Mouse (Mus musculus): ENCODE results near the gene Tubb4b. TPM values are rescaled to one million over a fixed set of nuclear protein-coding genes. Genes with fewer than 3 reads are reported as not detected.

Tubb4b gene
- polyA plus RNA-seq, 1 experiment from 2014 or later = 608 TPM

- peaks cover 46% of the 10 kb centered on the region for H3K27me3 ChIP-seq (ENCODE audit: low read depth, poor library complexity, severe bottlenecking)
- H3K4me1 ChIP-seq = peaks cover 15% of the 10 kb centered on the region
- no peaks in the 10 kb centered on the region for H3K9me3 ChIP-seq (replicated peaks)
- no peak for DNase-seq (ENCODE audit: low spot score)
- WGBS = 85% methylated on average over 6 of the region's 6 CpGs
- H3K27ac ChIP-seq = no peak overlapping the region
- H3K4me3 ChIP-seq = no peak overlapping the region
- H3K36me3 ChIP-seq = no peaks in the 10 kb centered on the region
Measured at GRCm38 (mm10) chr2:25187841-25188240, 36.7 kb downstream of the Tubb4b start.

GRCm38 (mm10) chr2:25186575-25186930 lies 37.9 kb downstream of the Tubb4b start:
- Histone ChIP-seq H3K27me3 (ENCODE audit: low read depth, poor library complexity, severe bottlenecking) (peaks cover 58% of the 10 kb centered on the region), H3K27ac (0 out of 2 replicates have a peak overlapping the region, but pooled peaks have one; percentile 89), H3K4me1 (peaks cover 28% of the 10 kb centered on the region), H3K36me3 (no peaks in the 10 kb centered on the region), H3K4me3 (peak overlapping the region; percentile 60), H3K9me3 (replicated peaks) (no peaks in the 10 kb centered on the region)
- 29% methylated on average over 5 of the region's 5 CpGs for WGBS
- peak; percentile 31 for DNase-seq (ENCODE audit: low spot score)

- peak; percentile 85 for DNase-seq (ENCODE audit: low spot score)
- peak overlapping the region; percentile 60 for H3K4me3 ChIP-seq
- peak overlapping the region; percentile 89 for H3K27ac ChIP-seq
- H3K27me3 ChIP-seq (ENCODE audit: low read depth, poor library complexity, severe bottlenecking) = peaks cover 65% of the 10 kb centered on the region
- WGBS = under 1% methylated on average over 64 of the region's 64 CpGs
- H3K9me3 ChIP-seq (replicated peaks) = no peaks in the 10 kb centered on the region
- peaks cover 34% of the 10 kb centered on the region for H3K4me1 ChIP-seq
- no peaks in the 10 kb centered on the region for H3K36me3 ChIP-seq
Measured at GRCm38 (mm10) chr2:25185625-25186574, 38.6 kb downstream of the Tubb4b start.

- Histone ChIP-seq H3K27ac (no peak overlapping the region), H3K4me1 (peaks cover 48% of the 10 kb centered on the region), H3K9me3 (replicated peaks) (no peaks in the 10 kb centered on the region), H3K36me3 (no peaks in the 10 kb centered on the region), H3K4me3 (no peak overlapping the region), H3K27me3 (ENCODE audit: low read depth, poor library complexity, severe bottlenecking) (peaks cover 79% of the 10 kb centered on the region)
- peak; percentile 23 for DNase-seq (ENCODE audit: low spot score)
- WGBS = 95% methylated on average over 7 of the region's 7 CpGs
Measured at GRCm38 (mm10) chr2:25184496-25184895, 40.0 kb downstream of the Tubb4b start.

- Histone ChIP-seq H3K4me1 (peaks cover 60% of the 10 kb centered on the region), H3K36me3 (no peaks in the 10 kb centered on the region), H3K4me3 (no peak overlapping the region), H3K27ac (no peak overlapping the region), H3K9me3 (replicated peaks) (no peaks in the 10 kb centered on the region), H3K27me3 (ENCODE audit: low read depth, poor library complexity, severe bottlenecking) (peaks cover 91% of the 10 kb centered on the region)
- WGBS = 72% methylated on average over 2 of the region's 2 CpGs
- DNase-seq (ENCODE audit: low spot score) = peak; percentile 25
Measured at GRCm38 (mm10) chr2:25183336-25183735, 41.2 kb downstream of the Tubb4b start.

GRCm38 (mm10) chr2:25182664-25183063 lies 41.8 kb downstream of the Tubb4b start:
- Histone ChIP-seq H3K4me3 (peak overlapping the region; percentile 64), H3K36me3 (no peaks in the 10 kb centered on the region), H3K9me3 (replicated peaks) (no peaks in the 10 kb centered on the region), H3K4me1 (peaks cover 67% of the 10 kb centered on the region), H3K27ac (no peak overlapping the region), H3K27me3 (ENCODE audit: low read depth, poor library complexity, severe bottlenecking) (peaks cover 97% of the 10 kb centered on the region)
- no peak for DNase-seq (ENCODE audit: low spot score)
- WGBS = 25% methylated on average over 6 of the region's 6 CpGs

GRCm38 (mm10) chr2:25181891-25182397 lies 42.6 kb downstream of the Tubb4b start:
- Histone ChIP-seq H3K27ac (peak overlapping the region; percentile 75), H3K36me3 (no peaks in the 10 kb centered on the region), H3K27me3 (ENCODE audit: low read depth, poor library complexity, severe bottlenecking) (peaks cover 99% of the 10 kb centered on the region), H3K4me3 (peak overlapping the region; percentile 64), H3K4me1 (peaks cover 74% of the 10 kb centered on the region), H3K9me3 (replicated peaks) (no peaks in the 10 kb centered on the region)
- WGBS = under 1% methylated on average over 17 of the region's 17 CpGs
- DNase-seq (ENCODE audit: low spot score) = no peak

- Histone ChIP-seq H3K36me3 (no peaks in the 10 kb centered on the region), H3K4me3 (peak overlapping the region; percentile 64), H3K9me3 (replicated peaks) (no peaks in the 10 kb centered on the region), H3K27me3 (ENCODE audit: low read depth, poor library complexity, severe bottlenecking) (peaks cover 100% of the 10 kb centered on the region), H3K4me1 (peaks cover 78% of the 10 kb centered on the region), H3K27ac (peak overlapping the region; percentile 75)
- WGBS = under 1% methylated on average over 100 of the region's 100 CpGs
- peak; percentile 76 for DNase-seq (ENCODE audit: low spot score)
Measured at GRCm38 (mm10) chr2:25180973-25181890, 43.3 kb downstream of the Tubb4b start.

- Histone ChIP-seq H3K27ac (peak within 1 kb of the TSS; percentile 75), H3K27me3 (ENCODE audit: low read depth, poor library complexity, severe bottlenecking) (peaks cover 100% of the 10 kb centered on the region), H3K9me3 (replicated peaks) (no peaks in the 10 kb centered on the region), H3K4me3 (peak within 1 kb of the TSS; percentile 64), H3K4me1 (peaks cover 77% of the 10 kb centered on the region), H3K36me3 (no peaks in the 10 kb centered on the region)
- peak; percentile 94 for DNase-seq (ENCODE audit: low spot score)
- WGBS = 0% methylated on average over 35 of the region's 35 CpGs
Measured at GRCm38 (mm10) chr2:25180478-25180903, 44.0 kb downstream of the Tubb4b start, which contains the start of gene Nrarp. TSS of gene Nrarp (plus strand) at chr2:25180758.

GRCm38 (mm10) chr2:25179566-25180217 lies 44.8 kb downstream of the Tubb4b start:
- H3K9me3 ChIP-seq (replicated peaks) = no peaks in the 10 kb centered on the region
- peak overlapping the region; percentile 64 for H3K4me3 ChIP-seq
- H3K4me1 ChIP-seq = peaks cover 78% of the 10 kb centered on the region
- 26% methylated on average over 15 of the region's 15 CpGs for whole genome bisulfite sequencing
- DNase-seq (ENCODE audit: low spot score) = peak; percentile 35
- H3K36me3 ChIP-seq = no peaks in the 10 kb centered on the region
- H3K27me3 ChIP-seq (ENCODE audit: low read depth, poor library complexity, severe bottlenecking) = peaks cover 97% of the 10 kb centered on the region
- peak overlapping the region; percentile 75 for H3K27ac ChIP-seq

- peak overlapping the region; percentile 80; the same call in 1 of the 2 replicates for H3K27ac ChIP-seq
- peak; percentile 34 for DNase-seq (ENCODE audit: low spot score)
Measured at GRCm38 (mm10) chr2:25178285-25178972, 46.1 kb downstream of the Tubb4b start.

More at GRCm38 (mm10) chr2:25178285-25178972, 46.1 kb downstream of the Tubb4b start:
- Histone ChIP-seq H3K27me3 (ENCODE audit: low read depth, poor library complexity, severe bottlenecking) (peaks cover 84% of the 10 kb centered on the region), H3K9me3 (replicated peaks) (no peaks in the 10 kb centered on the region), H3K36me3 (no peaks in the 10 kb centered on the region), H3K4me3 (peak overlapping the region; percentile 14; the same call in 1 of the 2 replicates), H3K4me1 (peaks cover 78% of the 10 kb centered on the region)
- WGBS = 26% methylated on average over 10 of the region's 10 CpGs

All from limb, embryonic 10.5 days (tissue).